Mouse (Mus musculus): ENCODE results near the gene Btnl9.
"Not testable (repeated sequence)": the region's sequence is repeated elsewhere in the genome, so short reads cannot be mapped to it uniquely, and the experiment has no call there.

Gene Btnl9

DNA sequence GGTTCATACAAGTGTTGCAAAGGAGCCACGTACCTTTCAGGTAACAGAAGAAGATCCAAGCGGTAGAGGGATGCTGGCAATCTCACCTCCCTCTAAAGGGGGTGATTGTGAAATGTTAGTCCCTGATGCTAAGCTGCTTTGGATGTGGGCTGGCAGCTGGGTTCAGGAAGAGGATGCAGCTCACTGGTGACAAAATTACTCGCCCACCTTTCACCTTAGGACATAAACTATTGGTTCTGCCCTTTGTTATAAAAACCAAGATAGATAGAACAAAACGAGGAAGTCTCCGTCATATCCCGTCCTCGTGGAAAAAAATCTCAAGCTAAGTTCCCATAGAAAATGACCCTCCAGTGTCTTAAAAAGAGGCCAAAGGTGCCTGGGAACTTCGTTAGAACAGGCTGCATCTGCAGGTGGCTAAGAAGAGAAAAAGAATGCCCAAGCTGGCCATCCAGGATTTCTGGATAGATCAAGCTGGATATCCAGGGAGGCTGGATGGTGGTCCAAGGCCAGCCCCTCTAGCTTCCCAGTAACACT is at the start of gene Btnl9:
TSS of gene Btnl9 (minus strand) at position 205 of the 534 bp plus-strand sequence.
- no peak for DNase-seq

DNA sequence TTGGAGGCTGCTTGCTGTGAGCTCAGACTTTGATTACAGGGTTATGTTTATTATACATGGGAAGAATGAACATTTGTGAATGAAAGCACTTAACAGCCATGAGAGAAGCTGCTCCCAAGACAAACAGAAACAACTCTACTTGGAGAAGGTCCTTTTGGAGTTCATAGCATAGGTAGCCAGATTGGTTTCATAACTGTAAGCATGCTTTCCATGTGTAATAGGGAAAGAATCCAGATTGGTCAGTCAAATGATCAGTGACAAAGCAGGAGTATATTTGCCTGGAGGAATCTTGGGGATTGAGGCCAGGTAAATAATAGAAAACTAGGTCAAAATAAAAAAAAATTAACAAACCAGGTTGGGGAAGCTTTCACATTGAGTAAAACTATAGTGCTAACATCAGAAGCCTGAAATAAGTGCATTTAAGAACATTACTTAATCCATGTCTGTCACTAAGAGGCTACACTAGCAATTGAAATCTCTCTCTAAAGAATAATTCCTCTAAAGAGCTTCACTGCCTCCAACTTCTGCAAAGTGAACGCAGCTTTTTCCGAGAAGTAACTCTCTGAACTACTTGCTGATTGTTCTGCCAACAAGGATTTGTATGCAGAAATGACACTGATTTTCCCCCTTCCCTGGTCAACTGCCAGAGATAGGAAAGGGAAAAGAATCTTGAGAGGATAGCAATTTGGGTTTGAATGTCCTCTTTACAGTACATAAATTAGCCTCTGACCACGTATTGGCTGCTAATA is 48.7 kb upstream of the Btnl9 start:
- no peak for DNase-seq

DNA sequence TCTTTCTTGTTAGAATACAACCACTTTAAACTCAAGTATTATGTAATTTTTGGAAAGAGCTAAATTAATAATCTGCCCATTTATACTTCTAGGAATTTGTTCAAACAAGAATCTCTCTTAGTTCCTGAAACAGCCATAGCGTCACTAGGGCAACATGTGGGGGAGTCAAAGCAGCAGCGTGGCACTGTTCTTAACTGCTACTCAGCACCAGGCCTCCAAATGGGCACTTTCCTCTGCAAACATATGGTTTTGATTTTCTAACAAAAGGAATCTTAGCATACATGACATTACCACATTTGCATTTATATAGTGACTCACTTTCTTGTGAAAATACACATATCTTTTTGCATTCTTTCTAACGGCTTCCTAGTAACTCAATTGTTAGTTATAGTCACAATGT is 45.8 kb upstream of the Btnl9 start:
- DNase-seq = no peak

DNA sequence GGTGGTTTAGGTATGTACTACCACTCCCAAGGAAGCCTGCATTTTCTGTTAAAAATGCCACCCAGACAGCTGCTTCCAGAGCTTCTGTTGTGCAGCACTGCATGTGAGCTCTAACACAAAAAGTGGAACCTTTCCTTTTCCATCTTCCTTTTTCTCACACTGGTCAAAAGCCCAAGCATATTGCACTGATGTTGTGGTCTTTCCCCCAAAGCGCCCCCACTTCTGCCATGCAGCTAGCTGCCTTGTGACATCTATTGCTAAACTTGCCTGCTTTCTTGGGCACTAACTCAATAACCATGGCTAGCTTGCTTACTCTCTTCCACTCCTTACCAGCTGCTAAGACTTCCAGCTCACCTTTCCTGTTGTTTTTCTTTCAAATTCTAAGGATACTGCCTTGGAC is 37.5 kb upstream of the Btnl9 start:
- DNase-seq = no peak

DNA sequence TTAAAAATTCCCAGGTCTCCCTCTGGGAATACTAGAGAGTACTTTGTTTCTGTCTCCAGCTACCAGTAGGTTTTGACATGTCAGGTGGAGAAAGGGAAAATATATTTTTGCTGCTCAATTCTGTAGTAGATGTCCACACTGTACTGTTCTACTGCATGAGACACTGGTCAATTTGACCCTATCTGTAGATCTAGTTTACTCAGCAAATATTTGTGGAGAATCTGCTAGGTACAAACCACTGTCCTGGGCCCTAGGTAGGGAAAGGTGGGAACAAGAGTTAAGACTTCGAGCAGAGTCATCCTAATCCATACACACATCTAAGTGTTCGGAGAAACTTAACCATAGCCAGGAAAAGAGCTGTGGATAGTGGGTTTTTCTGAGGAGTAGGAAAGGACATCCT is 32.3 kb upstream of the Btnl9 start:
- no peak for DNase-seq

DNA sequence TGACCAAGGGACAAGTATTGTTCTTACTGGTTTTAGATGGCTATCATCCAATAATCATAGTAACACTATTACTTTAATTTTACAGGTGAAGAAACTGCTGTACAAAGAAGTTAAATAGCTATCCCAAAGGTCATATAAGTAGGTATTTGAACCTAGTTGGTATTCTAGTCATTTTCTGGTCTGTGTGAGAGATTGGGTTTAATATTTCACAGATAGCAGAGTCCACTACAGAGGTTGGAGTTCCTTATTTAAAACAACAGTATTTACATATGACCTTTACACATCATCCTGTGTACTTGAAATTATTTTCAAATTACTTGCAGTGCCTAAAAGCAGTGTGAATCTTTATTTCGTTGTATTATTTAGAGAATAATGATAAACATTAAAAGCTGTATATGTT is 26.5 kb upstream of the Btnl9 start:
- no peak for DNase-seq

DNA sequence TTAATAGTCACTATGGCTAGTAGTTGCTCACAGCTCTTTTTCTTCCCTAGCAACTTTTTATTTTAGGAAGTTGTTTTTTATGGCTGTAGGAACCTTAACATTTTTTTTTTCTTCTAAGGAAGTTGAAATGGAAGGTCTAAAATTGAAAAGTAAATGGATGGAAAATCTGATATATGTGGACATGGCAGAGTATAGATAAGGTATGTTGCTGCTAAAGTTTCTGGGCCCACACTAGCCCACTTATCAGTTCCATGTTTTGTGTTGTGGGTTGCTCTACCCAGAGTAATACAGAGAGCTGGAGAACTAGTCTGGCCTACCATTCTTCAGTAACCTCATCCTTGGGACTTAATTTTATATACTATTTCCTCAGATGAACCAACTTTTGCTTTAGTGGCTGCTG is 25.6 kb upstream of the Btnl9 start:
- no peak for DNase-seq

DNA sequence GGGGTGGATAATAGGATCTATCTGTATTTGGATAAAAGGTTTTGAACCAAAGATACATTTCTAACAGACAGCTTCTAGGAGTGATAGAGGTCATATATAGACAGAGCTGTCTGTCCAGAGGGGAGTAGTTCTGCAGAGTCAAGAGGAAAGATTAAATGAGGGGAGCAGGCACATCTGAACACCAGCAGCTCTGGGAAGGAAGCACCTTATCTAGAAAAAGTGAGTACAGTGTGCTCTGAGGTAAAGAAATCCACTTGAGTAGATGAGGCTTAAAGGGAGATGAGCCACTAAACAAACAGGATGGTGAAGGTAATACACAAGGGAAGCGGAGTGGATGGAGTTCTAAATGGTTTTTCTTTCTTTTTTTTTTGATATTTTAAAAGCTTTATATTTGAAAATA is 20.5 kb upstream of the Btnl9 start:
- no peak for DNase-seq

DNA sequence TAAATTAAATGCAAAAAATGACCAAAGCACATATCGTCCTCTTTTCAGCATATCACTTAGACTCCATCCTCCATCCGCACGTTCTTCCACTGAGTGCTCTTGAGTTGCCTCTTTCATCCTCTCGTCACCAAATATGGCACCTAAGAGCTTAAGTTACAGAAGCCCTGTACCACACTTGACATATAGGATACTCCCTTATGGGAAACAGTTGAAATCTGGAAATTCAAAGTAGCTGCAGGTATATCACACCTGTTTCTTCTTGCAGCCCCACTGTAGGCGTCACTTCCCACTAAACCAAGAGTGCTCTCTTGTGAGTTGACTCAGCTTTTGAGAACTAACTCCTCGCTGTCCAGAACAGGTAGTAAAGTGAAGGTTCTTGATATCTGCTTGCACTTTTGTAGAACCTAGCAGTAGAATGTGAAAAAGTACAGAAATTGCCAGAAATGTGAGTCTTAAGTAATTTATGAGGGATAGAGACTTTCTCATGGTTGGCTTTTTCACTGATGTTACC is 18.2 kb upstream of the Btnl9 start:
- no peak for DNase-seq

DNA sequence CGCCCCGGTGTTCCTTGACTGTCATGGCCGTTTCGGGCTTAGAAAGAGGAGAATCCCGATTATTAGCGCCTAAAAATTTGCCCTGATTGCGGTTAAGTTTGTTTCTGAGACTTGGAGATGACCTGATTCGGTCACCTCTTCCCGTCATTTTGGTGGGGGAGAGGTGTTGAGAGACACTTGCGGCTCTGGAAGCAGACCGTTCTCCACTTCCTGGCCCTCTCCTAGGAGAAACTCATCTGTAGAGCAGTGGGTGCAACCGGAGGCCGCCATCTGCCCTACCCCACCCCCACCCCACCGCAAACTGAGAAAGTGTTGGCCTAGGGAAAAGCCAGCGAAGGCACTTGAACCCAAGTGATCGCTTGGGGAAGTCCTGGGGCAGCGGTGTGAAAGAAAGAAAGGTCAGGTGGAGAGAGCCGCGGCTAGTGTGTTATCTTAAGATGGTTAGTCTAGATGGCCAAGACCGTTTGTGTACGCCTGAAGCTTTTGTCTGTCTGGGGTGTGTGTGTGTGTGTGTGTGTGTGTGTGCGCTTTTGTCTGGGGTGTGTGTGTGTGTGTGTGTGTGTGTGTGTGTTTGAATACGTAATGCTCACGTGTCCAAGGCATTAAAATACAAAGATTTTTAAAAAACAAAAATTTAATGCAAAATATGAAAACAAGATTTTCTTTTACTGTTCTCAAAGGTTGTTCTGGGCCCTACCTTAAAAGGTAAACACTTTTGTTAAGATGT is 17.0 kb upstream of the Btnl9 start:
- peak; percentile 23 for DNase-seq

DNA sequence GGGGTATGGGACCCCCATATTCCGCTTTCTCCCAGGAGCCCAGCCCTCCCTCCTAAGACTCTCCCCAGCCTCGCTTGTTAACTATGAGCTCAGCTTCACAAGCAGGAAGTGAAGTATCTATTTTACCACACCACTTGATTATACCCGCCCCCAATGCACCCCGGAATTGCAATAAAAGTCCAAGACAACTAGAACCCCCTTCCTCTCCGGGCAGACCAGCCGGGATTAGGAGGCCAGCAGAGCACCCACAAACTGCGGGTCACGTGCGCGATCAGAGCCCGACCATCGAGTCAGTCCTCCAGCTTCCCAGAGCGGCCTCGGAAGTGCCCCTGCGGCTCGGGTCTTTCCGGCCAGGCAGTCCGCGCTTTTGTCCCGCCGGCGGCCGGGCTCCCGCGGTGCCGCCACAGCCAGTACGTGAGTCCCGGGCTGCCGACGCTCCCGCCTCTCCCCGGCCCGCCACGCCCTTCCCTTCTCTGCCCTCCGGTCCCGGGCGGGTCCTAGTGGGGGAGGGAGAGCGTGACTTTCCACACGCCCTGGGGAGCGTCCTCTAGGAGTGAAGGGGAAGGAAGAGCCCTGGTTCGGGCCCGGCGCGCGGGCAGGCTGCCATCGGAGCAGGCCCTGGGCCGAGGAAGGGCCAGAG is 16.3 kb upstream of the Btnl9 start, which contains the start of gene Zfp62:
TSS of gene Zfp62 (plus strand) at position 164 of the 640 bp plus-strand sequence.
- DNase-seq = peak; percentile 90

DNA sequence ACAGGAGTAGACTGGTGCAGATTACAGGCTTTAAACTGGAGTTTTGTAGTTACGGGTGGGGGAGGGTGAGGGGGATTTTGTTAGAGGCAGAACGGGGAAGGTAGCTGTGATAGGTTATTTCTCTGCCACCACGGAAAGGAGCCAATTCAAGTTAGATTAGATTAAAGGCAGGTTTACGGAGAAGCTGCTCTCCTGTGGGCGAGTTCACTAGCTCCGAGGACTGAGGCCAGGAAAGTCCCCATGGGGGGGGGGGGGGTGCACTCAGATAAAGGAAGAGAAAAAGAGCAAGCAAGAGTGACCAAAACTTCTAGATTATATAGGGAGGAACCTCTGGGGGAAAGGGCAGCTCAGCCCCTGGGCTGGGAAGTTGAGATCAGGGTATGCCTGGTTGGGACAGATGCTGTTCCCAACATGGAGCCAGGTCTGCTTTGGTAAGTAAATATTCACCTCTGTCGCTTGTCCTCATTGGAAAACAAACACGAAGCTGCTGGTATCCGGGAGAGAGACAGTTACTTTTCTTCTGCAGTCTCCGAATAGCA is 15.6 kb upstream of the Btnl9 start:
- no peak for DNase-seq

DNA sequence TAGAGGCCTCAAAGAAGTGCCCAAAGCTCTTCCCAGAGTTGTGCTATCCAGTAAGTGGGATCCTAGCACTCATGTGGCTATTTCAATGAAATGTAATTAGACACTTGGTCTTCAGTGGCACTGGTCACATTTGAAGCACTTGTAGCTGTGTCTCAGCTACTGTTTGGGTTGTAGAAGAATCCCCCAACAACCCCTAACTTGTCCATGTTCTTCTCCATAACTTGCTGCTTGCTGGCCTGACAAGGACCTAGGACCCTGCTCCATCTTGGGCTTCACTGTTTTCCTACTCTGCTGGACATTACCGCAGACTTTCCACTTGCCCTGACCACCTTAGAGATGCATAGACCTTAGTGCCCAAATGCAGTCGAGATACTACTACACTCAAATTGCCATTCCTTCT is 15.1 kb upstream of the Btnl9 start:
- no peak for DNase-seq

DNA sequence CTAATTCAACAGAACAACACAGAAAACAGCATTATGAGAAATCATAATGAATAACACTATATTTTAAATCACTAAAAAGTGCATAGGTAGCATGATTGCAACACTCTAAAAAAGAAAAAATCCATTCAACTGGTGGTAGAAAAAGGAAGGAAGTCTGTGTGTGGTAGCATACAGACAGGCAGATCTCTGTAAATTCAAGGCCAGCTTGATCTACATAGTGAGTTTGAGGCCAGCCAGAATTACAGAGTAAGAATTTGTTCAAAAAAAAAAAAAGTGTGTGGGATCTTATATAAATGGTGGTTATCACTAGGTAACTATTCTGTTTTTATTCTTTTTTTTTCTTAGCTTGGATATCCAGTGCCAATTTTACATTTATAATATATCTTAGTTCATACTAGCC is 14.2 kb upstream of the Btnl9 start:
- no peak for DNase-seq

DNA sequence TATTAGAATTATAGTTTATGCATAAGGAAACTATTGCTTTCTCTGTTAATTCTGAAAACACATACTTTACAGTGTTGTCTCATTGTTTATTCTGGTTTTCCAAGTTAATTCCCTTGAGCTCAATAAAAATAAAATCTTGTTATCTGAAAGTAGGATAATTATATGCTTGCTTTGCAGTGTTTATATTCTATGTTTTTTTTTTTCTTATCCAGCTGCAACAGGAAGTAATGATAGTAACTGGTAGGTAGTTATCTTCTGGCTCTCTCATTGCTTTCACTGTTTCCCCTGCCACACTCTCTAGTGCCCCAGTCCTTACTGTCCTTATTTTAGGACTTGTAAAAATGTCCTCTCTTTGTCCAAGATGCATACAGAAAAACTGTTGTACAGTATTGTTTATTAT is 13.7 kb upstream of the Btnl9 start:
- DNase-seq = no peak

DNA sequence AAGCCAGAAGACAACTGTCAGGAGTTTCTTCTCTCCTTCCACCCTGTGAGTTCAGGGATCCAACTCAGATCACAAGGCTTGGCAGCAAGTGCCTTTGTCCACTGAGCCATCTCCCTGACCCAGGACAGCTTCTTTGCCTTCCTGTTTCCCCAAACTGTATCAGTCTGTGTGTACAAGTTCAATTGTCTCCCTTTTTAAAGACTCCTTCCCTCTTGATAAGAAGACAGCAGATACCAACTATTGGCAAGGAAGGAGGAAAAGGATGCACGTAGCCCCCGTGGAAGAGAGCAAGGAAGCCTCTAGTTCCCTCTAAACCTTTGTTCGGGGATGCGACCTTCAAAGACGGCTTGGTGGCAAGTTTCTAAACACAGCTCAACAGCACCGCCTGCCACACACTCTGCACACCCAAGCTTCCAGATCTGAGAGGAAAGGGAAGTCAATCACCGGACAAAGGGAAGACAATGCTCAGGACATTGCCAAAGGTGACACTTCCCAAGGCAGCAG is 8.9 kb upstream of the Btnl9 start:
- no peak for DNase-seq

DNA sequence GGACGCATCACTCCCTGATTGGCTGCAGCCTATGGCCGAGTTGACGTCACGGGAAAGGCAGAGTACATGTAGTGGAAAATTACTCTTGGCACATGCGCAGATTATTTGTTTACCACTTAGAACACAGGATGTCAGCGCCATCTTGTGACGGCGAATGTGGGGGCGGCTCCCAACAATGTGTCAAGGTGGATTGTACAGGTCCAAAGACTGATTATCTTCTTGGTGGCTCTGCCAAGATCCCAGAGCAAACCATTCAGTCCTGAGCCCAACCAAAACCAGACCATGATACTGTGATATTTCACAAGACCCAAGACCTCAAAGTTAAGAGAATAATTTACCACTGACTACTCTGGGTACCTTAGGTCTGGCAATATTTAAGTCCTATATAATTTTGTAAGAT is 7.8 kb upstream of the Btnl9 start:
- not testable (repeated sequence) for DNase-seq

DNA sequence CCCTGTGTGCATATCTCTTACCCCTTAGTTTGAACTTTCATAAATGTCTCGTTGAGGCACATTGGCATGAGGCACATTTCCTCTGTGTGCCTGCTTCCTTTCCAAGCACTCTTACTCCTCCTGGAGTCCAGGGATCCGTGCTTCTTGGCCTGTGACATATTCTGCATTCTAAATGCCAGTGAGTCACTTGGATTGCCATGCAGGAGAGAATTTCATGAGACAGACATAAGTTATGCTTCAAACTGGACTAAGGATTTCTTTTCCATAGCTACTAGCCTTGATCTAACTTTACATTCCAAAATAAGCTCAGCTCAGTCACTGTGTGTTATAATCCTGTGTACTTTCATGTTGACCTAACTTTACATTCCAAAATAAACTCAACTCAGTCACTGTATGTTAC is 4.1 kb upstream of the Btnl9 start:
- DNase-seq = no peak

DNA sequence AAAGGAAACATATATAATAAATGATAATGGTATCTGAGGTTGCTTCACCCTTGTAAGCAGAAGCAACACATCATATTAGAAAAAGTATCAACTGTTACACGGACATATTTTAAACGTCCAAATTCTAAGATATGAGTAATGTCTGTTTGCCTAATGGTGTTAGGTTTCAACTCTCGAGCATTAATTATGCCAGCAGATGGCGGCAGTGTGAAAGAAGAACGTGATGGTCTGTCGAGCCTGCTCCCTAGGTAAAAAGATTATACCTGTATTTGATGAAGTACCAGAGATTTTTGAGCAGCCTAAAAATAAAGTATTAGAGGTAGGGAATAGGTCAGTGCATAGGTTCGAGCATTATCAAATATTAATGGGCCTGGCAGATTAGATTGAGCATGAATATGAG is 2.8 kb upstream of the Btnl9 start:
- DNase-seq = peak; percentile 58

DNA sequence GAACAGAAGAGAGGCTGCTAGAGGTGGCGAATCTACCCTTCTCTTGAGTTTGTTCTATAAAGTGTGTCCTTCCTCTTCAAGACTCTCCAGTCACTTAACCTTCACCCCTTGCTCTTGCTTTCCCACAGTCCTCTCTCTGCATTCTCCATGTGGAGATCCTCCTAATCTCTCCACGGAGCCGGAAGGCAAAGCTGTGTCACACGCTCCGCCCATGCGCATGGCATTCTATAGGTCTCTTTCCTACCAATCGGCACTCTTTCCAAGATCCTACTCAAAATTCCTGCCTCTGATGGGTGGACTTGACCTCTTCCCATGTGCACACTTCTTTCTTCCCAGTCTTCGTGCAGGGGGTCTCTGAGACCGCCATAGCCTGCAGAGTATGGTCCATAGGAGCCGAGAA is 742 bp upstream of the Btnl9 start:
- DNase-seq = no peak

DNA sequence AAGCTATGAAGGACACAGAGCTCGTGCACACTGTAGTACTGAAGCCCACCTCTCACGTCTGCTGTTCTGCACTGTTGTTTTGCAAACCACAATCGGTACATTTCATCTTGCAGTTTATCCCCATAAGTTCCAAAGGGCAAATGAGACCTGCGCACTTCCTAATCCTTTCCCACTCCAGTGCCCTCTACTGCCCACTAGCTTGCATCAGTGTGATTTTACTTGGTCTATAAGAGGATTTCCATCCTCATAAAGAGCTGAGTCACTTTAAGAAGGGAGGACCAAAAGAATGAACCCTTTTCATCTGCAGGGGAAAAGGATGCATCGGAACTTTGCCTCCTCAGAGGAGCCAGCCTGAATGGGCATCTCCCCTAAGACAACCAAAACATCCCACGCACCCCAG is 507 bp downstream of the Btnl9 start:
- no peak for DNase-seq

DNA sequence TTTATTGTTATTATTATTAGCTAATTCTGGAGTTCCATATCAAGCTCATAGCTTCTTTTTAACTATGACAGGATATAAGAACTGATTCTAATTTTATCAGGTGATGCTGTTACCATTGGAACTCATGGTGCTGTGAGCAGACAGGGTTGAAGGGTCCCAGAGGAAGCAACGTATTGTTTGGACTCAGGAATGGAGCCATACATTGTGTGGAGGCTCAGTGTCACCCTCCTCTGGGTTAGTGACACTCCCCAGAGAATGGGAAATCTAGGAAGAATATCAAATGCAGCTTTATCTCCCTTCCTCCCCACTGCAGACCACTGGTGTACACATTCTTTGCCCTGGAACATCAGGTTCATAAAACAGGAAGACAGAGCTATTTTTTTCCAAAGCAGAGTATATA is 3.8 kb downstream of the Btnl9 start:
- no peak for DNase-seq

All from right cerebral cortex, postnatal 14 days (tissue).